Mouse (Mus musculus) induced T-regulatory cell, adult 2 months (primary cell): ENCODE results near the gene Cd300c.
A peak's percentile ranks its signal among the peaks of the same experiment; 100 is the strongest.
"Not testable (repeated sequence)": the region's sequence is repeated elsewhere in the genome, so short reads cannot be mapped to it uniquely, and the experiment has no call there.

Experiments
- DNase-seq: peaks from one replicate; pipeline ENCODE4 v3.0.0-alpha.2; 2012; ENCODE audit warnings: low read depth

The Cd300c gene

GRCm38 (mm10) chr11:114968752-114969207 lies at the start of gene Cd300c:
TSS of gene Cd300c (minus strand) at chr11:114969157.
- DNase-seq: no peak

- not testable (repeated sequence) for DNase-seq
Observed at GRCm38 (mm10) chr11:115016093-115016492, 47.1 kb upstream of the Cd300c start, which contains the start of gene Cd300ld2. TSS of gene Cd300ld2 (minus strand) at chr11:115016193.

- DNase-seq: no peak
Observed at GRCm38 (mm10) chr11:115004070-115004469, 35.1 kb upstream of the Cd300c start.

GRCm38 (mm10) chr11:115001474-115002040 lies 32.6 kb upstream of the Cd300c start, which contains the start of gene Cd300c2:
TSS of gene Cd300c2 (minus strand) at chr11:115001880.
- DNase-seq: no peak

- DNase-seq: no peak
Observed at GRCm38 (mm10) chr11:114989793-114990192, 20.8 kb upstream of the Cd300c start, which contains the start of gene Cd300ld. TSS of gene Cd300ld (minus strand) at chr11:114989922.

- no peak for DNase-seq
Observed at GRCm38 (mm10) chr11:114981866-114982265, 12.9 kb upstream of the Cd300c start.

- no peak for DNase-seq
Observed at GRCm38 (mm10) chr11:114972726-114973125, 3.8 kb upstream of the Cd300c start.

- no peak for DNase-seq
Observed at GRCm38 (mm10) chr11:114965182-114965828, 3.7 kb downstream of the Cd300c start.

- DNase-seq: no peak
Observed at GRCm38 (mm10) chr11:114960369-114960768, 8.6 kb downstream of the Cd300c start.

- peak; percentile 21 for DNase-seq
Observed at GRCm38 (mm10) chr11:114934144-114934543, 34.8 kb downstream of the Cd300c start, which contains the start of gene Cd300lb. TSS of gene Cd300lb (minus strand) at chr11:114934386.

- no peak for DNase-seq
Observed at GRCm38 (mm10) chr11:114933591-114933990, 35.4 kb downstream of the Cd300c start.

- no peak for DNase-seq
Observed at GRCm38 (mm10) chr11:114931041-114931440, 37.9 kb downstream of the Cd300c start.

- no peak for DNase-seq
Observed at GRCm38 (mm10) chr11:114929581-114929980, 39.4 kb downstream of the Cd300c start.

- DNase-seq: peak; percentile 70
Observed at GRCm38 (mm10) chr11:114923961-114924360, 45.0 kb downstream of the Cd300c start.

- DNase-seq: no peak
Observed at GRCm38 (mm10) chr11:114922439-114922838, 46.5 kb downstream of the Cd300c start.

- no peak for DNase-seq
Observed at GRCm38 (mm10) chr11:114917120-114917519, 51.8 kb downstream of the Cd300c start.

GRCm38 (mm10) chr11:114914978-114915377 lies 54.0 kb downstream of the Cd300c start:
- no peak for DNase-seq

GRCm38 (mm10) chr11:114912847-114913246 lies 56.1 kb downstream of the Cd300c start:
- peak; percentile 66 for DNase-seq

- not testable (repeated sequence) for DNase-seq
Observed at GRCm38 (mm10) chr11:114909538-114909937, 59.4 kb downstream of the Cd300c start.

GRCm38 (mm10) chr11:114908086-114908485 lies 60.9 kb downstream of the Cd300c start:
- DNase-seq: no peak

- DNase-seq: no peak
Observed at GRCm38 (mm10) chr11:114907567-114907966, 61.4 kb downstream of the Cd300c start.
